Mouse (Mus musculus) layer of hippocampus, postnatal 14 days (tissue): ENCODE measurements around the gene Gatc. TPM values are rescaled to one million over a fixed set of nuclear protein-coding genes. Genes with fewer than 3 reads are reported as not detected.

Experiments used
- DNase-seq, 2 experiments: peaks; one replicate each; pipeline ENCODE4 v3.0.0; 2021 to 2022; ENCODE audit warnings: low spot score in 2 of 2, mixed read lengths in 1 of 2
- total RNA-seq, 2 experiments: library from RNA; stranded (reverse); gene quantifications; 2 replicates each; pipeline ENCODE4 v1.2.3; 2021

Gatc gene
- total RNA-seq, 2 experiments from 2014 or later, result 22.3 to 22.6 TPM

- DNase-seq, result no peak
Measured at GRCm38 (mm10) chr5:115284735-115285134, 56.2 kb downstream of the Gatc start.

Other genes starting within 250 kb of the Gatc start
- gene Gm10401, start 242.9 kb downstream of the Gatc start, total RNA-seq, result not detected
- gene Acads, start 221.8 kb downstream of the Gatc start, total RNA-seq, result 1 to 10 TPM; 8.5 to 9.9 TPM
- 10 to 100 TPM; 31.1 to 32.2 TPM for gene Unc119b, start 206.2 kb downstream of the Gatc start, total RNA-seq
- 10 to 100 TPM; 78.9 to 87.5 TPM for gene Mlec, start 183.0 kb downstream of the Gatc start, total RNA-seq
- 100 to 1,000 TPM; 107 to 115 TPM for gene Cabp1, start 146.8 kb downstream of the Gatc start, total RNA-seq
- gene Pop5, start 105.3 kb downstream of the Gatc start, total RNA-seq, result 10 to 100 TPM; 68.7 to 72.8 TPM
- gene Rnf10, start 68.3 kb downstream of the Gatc start, total RNA-seq, result 100 to 1,000 TPM; 262 to 266 TPM
- 10 to 100 TPM; 38.8 to 40.3 TPM for gene Coq5, start 61.5 kb downstream of the Gatc start, total RNA-seq
- 100 to 1,000 TPM; 770 to 901 TPM for gene Dynll1, start 40.2 kb downstream of the Gatc start, total RNA-seq
- gene Srsf9, start 14.0 kb downstream of the Gatc start, total RNA-seq, result 10 to 100 TPM; 82.0 to 88.2 TPM
- gene Triap1, start within 50 bp of the Gatc start, total RNA-seq, result 10 to 100 TPM; 28.8 to 31.4 TPM
- gene Cox6a1, start 7.8 kb upstream of the Gatc start, total RNA-seq, result 100 to 1,000 TPM; 865 to 866 TPM
- 10 to 100 TPM; 70.6 to 71.8 TPM for gene Msi1, start 88.4 kb upstream of the Gatc start, total RNA-seq
- gene Pla2g1b, start 125.1 kb upstream of the Gatc start, total RNA-seq, result not detected
- gene Sirt4, start 143.5 kb upstream of the Gatc start, total RNA-seq, result 10 to 100 TPM; 25.8 to 28.3 TPM
- gene Pxn, start 165.5 kb upstream of the Gatc start, total RNA-seq, result 10 to 100 TPM; 33.1 to 38.7 TPM
- 100 to 1,000 TPM; 347 to 378 TPM for gene Rplp0, start 218.3 kb upstream of the Gatc start, total RNA-seq
- 10 to 100 TPM; 69.1 to 71.5 TPM for gene Gcn1l1, start 224.1 kb upstream of the Gatc start, total RNA-seq